Mouse (Mus musculus): ENCODE data around the gene Usp48. TPM values are rescaled to one million over a fixed set of nuclear protein-coding genes. Genes with fewer than 3 reads are reported as not detected.

The Usp48 gene
- total and polyA plus RNA-seq, 3 experiments = 27.1 to 99.6 TPM; not detected in 1

DNA sequence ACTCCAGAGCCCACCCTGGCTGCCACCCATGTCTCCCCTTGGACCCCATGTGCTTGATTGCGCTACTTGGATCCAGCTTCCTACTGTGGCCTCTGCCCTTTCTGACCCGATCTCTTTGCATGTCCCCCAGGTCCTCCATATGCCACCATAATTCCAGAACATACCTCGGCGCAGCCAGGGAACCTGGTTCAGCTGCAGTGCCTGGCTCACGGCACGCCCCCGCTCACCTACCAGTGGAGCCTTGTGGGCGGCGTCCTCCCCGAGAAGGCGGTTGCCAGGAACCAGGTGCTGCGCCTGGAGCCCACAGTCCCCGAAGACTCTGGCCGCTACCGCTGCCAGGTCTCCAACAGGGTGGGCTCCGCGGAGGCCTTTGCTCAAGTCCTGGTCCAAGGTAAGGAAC, 40.1 kb upstream of the Usp48 start:
- Histone ChIP-seq H3K9me3 (replicated peaks; ENCODE audit: insufficient read depth, low read length) (no peaks in the 10 kb centered on the region), H3K4me3 (ENCODE audit: control insufficient read depth in 1 of 2, insufficient read depth in 1 of 2, low read depth in 2 of 2, low read length in 2 of 2) (no peak overlapping the region), H3K27ac (ENCODE audit: control insufficient read depth, low read depth, low read length) (no peak overlapping the region), H3K27me3 (ENCODE audit: control insufficient read depth in 1 of 2, insufficient read depth in 2 of 2, low read length in 2 of 2) (no peaks in the 10 kb centered on the region), H3K9ac (ENCODE audit: control insufficient read depth, low read depth, low read length, poor library complexity, severe bottlenecking) (no peak overlapping the region), H3K36me3 (ENCODE audit: control insufficient read depth in 1 of 2, insufficient read depth in 2 of 2, low read length in 2 of 2) (no peaks in the 10 kb centered on the region), H3K79me2 (ENCODE audit: control insufficient read depth, insufficient read depth, low read length, poor library complexity) (no peaks in the 10 kb centered on the region), H3K4me1 (ENCODE audit: control insufficient read depth in 1 of 2, insufficient read depth in 2 of 2, low read length in 2 of 2) (no peaks in the 10 kb centered on the region)
- TF ChIP-seq UBTF (IDR thresholded peaks at IDR 0.05; ENCODE audit: borderline replicate concordance, insufficient read depth, low read depth, low read length) = no peak
- TF ChIP-seq POLR2AphosphoS2 (IDR thresholded peaks at IDR 0.05; ENCODE audit: low read length) = no peak
- TF ChIP-seq HCFC1 (IDR thresholded peaks at IDR 0.05; ENCODE audit: low read depth, low read length) = no peak
- TF ChIP-seq ZKSCAN1 (IDR thresholded peaks at IDR 0.05; ENCODE audit: low read depth, low read length) = no peak
- no peak for TF ChIP-seq TBP (IDR thresholded peaks at IDR 0.05; ENCODE audit: low read depth, low read length)
- no peak for DNase-seq (ENCODE audit: low read depth, low spot score)

GRCm38 (mm10) chr4:137556673-137557210, 36.8 kb upstream of the Usp48 start:
- no peak for DNase-seq (ENCODE audit: low read depth, low spot score)
- H3K9ac ChIP-seq (ENCODE audit: control insufficient read depth, low read depth, low read length, poor library complexity, severe bottlenecking) = no peak overlapping the region
- H3K27ac ChIP-seq (ENCODE audit: control insufficient read depth, low read depth, low read length) = no peak overlapping the region
- no peaks in the 10 kb centered on the region for H3K4me1 ChIP-seq (ENCODE audit: control insufficient read depth in 1 of 2, insufficient read depth in 2 of 2, low read length in 2 of 2)
- H3K4me3 ChIP-seq (ENCODE audit: control insufficient read depth in 1 of 2, insufficient read depth in 1 of 2, low read depth in 2 of 2, low read length in 2 of 2) = no peak overlapping the region
- H3K79me2 ChIP-seq (ENCODE audit: control insufficient read depth, insufficient read depth, low read length, poor library complexity) = no peaks in the 10 kb centered on the region
- TF ChIP-seq POLR2AphosphoS2 (IDR thresholded peaks at IDR 0.05; ENCODE audit: low read length) (no peak), BHLHE40 (IDR thresholded peaks at IDR 0.05; ENCODE audit: borderline replicate concordance, low read depth, low read length) (no peak), CHD1 (IDR thresholded peaks at IDR 0.05; ENCODE audit: low read depth, low read length) (no peak), MAFK (IDR thresholded peaks at IDR 0.05; ENCODE audit: borderline replicate concordance, low read depth, low read length) (no peak), TCF12 (IDR thresholded peaks at IDR 0.05; ENCODE audit: low read depth, low read length) (no peak), MEF2A (IDR thresholded peaks at IDR 0.05; ENCODE audit: extremely low read depth, insufficient replicate concordance, low read depth, low read length, poor library complexity, severe bottlenecking) (no peak), MYB (IDR thresholded peaks at IDR 0.05; ENCODE audit: low read depth, low read length) (no peak), ZKSCAN1 (IDR thresholded peaks at IDR 0.05; ENCODE audit: low read depth, low read length) (no peak), MAX (IDR thresholded peaks at IDR 0.05; ENCODE audit: low read length) (no peak), NELFE (IDR thresholded peaks at IDR 0.05; ENCODE audit: low read depth, low read length) (no peak)
- no peaks in the 10 kb centered on the region for H3K36me3 ChIP-seq (ENCODE audit: control insufficient read depth in 1 of 2, insufficient read depth in 2 of 2, low read length in 2 of 2)
- no peaks in the 10 kb centered on the region for H3K9me3 ChIP-seq (replicated peaks; ENCODE audit: insufficient read depth, low read length)
- no peaks in the 10 kb centered on the region for H3K27me3 ChIP-seq (ENCODE audit: control insufficient read depth in 1 of 2, insufficient read depth in 2 of 2, low read length in 2 of 2)

GRCm38 (mm10) chr4:137569873-137570272, 23.7 kb upstream of the Usp48 start:
- H3K36me3 ChIP-seq (ENCODE audit: control insufficient read depth in 1 of 2, insufficient read depth in 2 of 2, low read length in 2 of 2) = no peaks in the 10 kb centered on the region
- H3K4me3 ChIP-seq (ENCODE audit: control insufficient read depth in 1 of 2, insufficient read depth in 1 of 2, low read depth in 2 of 2, low read length in 2 of 2) = no peak overlapping the region
- no peaks in the 10 kb centered on the region for H3K79me2 ChIP-seq (ENCODE audit: control insufficient read depth, insufficient read depth, low read length, poor library complexity)
- no peaks in the 10 kb centered on the region for H3K4me1 ChIP-seq (ENCODE audit: control insufficient read depth in 1 of 2, insufficient read depth in 2 of 2, low read length in 2 of 2)
- H3K9me3 ChIP-seq (replicated peaks; ENCODE audit: insufficient read depth, low read length) = no peaks in the 10 kb centered on the region
- no peak overlapping the region for H3K27ac ChIP-seq (ENCODE audit: control insufficient read depth, low read depth, low read length)
- H3K9ac ChIP-seq (ENCODE audit: control insufficient read depth, low read depth, low read length, poor library complexity, severe bottlenecking) = no peak overlapping the region
- TF ChIP-seq HCFC1 (IDR thresholded peaks at IDR 0.05; ENCODE audit: low read depth, low read length) (no peak), ZNF384 (IDR thresholded peaks at IDR 0.05; ENCODE audit: low read depth, low read length) (no peak), GATA1 (IDR thresholded peaks at IDR 0.05; ENCODE audit: low read depth, low read length) (no peak), NELFE (IDR thresholded peaks at IDR 0.05; ENCODE audit: low read depth, low read length) (no peak), CHD1 (IDR thresholded peaks at IDR 0.05; ENCODE audit: low read depth, low read length) (no peak), TAL1 (IDR thresholded peaks at IDR 0.05; ENCODE audit: low read length) (no peak), TCF12 (IDR thresholded peaks at IDR 0.05; ENCODE audit: low read depth, low read length) (no peak), UBTF (IDR thresholded peaks at IDR 0.05; ENCODE audit: borderline replicate concordance, insufficient read depth, low read depth, low read length) (no peak), EP300 (IDR thresholded peaks at IDR 0.05; ENCODE audit: low read depth in 1 of 2, low read length in 2 of 2) (no peak)
- DNase-seq (ENCODE audit: low read depth, low spot score) = no peak
- H3K27me3 ChIP-seq (ENCODE audit: control insufficient read depth in 1 of 2, insufficient read depth in 2 of 2, low read length in 2 of 2) = no peaks in the 10 kb centered on the region

All from MEL (cell line).